Mouse (Mus musculus) urinary bladder, postnatal 4 days (tissue): ENCODE data around the gene 2610318N02Rik.

Experiments used
- DNase-seq, 2 experiments: peaks; one replicate each; pipeline ENCODE4 v3.0.0; 2021 to 2022; ENCODE audit warnings: low spot score in 2 of 2

The 2610318N02Rik gene

GRCm38 (mm10) chr16:17110771-17111743 is 13.9 kb downstream of the 2610318N02Rik start, which contains the start of gene Ppil2:
TSS of gene Ppil2 (minus strand) at chr16:17111257.
- DNase-seq = peak in 1 of 2 experiments; percentile 57

GRCm38 (mm10) chr16:17104600-17104999 is 20.4 kb downstream of the 2610318N02Rik start:
- no peak for DNase-seq

GRCm38 (mm10) chr16:17102630-17103220 is 22.2 kb downstream of the 2610318N02Rik start:
- no peak for DNase-seq

- DNase-seq = no peak
Measured at GRCm38 (mm10) chr16:17096938-17097337, 28.0 kb downstream of the 2610318N02Rik start.

- no peak for DNase-seq
Measured at GRCm38 (mm10) chr16:17088346-17088745, 36.6 kb downstream of the 2610318N02Rik start.

DNA sequence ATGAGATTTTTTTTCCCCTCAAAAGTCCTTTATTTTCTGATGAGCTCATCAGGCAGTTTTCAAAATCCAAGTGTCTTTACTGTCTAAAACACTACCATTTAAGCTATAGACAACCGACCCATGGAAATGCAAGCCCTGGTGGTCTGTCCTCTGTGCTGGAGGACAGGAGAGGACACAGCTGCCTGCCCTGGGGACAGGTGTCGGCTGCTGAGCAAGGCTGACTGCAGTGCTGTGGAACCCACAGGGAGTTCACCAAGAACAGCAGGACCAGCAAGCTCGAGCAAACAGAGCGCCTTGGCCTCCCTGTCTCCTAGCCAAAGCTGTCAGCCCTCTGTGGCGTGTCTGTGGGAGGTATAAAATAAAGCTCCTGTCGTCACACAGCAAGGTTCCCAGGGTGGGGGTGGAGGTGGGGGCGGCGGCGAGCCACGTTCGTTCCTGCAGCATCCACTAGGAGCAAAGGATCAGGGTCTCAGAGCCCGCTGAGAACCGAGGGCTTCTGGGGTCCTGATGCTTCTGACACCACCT is 38.2 kb downstream of the 2610318N02Rik start:
- DNase-seq = no peak

DNA sequence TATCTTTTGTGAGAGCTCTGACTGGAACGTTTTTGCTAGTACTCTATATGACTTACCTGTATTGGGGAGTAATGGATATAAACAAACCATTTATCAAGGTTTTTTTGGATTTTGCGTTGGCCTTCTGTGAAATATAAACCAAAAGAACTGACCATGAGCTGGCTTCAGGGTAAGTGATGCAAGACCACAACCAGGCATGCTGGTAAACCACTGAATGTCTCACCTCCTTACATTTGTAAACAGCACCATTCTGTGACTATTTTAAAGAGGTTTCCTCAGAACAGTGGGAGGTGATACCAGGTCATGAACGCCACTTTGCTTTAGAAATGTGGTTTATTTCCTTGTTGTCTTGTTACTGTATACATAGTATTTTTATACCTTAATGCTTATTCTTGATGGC is 38.7 kb downstream of the 2610318N02Rik start:
- DNase-seq = no peak

- no peak for DNase-seq
Measured at GRCm38 (mm10) chr16:17085636-17086035, 39.3 kb downstream of the 2610318N02Rik start.

GRCm38 (mm10) chr16:17082121-17082792 is 42.7 kb downstream of the 2610318N02Rik start:
- DNase-seq = no peak

GRCm38 (mm10) chr16:17078101-17078500 is 46.9 kb downstream of the 2610318N02Rik start:
- no peak for DNase-seq

DNA sequence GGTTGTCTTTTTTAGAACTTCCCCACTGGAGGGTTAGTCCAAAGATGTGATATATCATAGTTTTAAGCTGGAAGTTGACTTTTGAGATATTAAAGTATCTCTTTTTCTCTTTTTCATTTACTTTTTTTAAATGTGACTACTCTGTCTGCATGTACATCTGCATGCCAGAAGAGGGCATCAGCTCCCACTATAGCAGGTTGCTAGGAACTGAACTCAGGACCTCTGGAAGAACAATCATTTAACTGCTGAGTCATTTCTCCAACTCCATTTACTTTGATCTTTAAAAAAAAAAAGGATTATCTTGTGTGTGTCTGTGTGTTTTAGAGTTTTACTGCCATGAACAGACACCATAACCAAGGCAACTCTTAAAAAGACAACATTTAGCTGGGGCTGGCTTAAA is 48.1 kb downstream of the 2610318N02Rik start:
- no peak for DNase-seq

DNA sequence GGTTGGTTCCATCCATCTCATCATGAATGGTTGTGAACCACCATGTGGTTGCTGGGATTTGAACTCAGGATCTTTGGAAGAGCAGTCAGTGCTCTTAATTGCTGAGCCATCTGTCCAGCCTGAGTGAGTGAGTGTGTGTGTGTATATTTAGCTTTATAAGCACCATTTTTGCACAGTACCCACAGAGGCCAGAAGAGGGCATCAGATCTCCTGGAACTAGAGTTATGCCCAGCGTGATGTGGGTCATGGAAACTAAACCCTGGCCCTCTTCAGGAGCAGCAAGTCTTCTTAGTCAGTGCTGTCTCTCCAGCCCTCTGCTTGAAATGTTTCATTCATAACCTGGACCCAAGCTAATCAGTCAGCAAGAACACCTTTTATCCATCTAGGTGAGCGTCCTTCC is 48.7 kb downstream of the 2610318N02Rik start:
- no peak for DNase-seq

DNA sequence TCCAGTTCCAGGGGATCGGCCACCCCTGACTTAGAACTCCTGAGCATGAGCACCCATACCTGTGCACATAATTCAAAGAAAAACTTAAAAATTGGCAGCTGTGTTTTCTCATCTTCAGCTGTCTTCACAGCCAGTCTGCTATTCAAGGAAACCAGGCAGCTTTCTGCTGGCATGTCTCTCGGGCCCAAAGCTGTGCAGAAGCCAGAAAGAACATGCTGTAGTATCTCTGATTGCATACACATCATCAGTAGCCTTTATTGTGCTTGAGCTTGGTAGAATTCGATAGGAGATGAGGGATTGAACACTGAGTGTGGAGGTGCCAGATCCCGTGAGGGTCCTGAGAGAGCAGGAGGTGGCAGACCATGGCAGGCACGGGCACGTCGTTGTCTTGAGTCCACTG is 52.0 kb downstream of the 2610318N02Rik start:
- DNase-seq = no peak

DNA sequence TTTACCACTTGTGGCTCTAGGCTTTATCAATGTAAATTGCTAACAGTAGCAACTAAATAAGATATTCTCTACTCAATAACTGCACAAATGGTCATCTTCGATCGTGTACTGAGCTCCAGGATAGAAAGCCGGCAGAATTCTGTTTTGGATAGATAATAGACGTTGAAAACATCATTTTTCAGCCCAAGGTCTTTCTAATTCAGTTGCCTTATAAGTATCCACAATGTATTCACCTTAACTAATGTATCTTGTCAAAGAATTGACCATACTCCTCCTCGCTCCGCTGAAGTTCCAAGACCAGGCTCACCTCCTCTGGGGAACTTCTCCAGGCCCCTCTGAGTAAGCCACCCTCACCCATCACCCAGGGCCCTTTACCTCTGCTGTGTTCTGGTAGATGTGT is 54.3 kb downstream of the 2610318N02Rik start:
- DNase-seq = no peak

DNA sequence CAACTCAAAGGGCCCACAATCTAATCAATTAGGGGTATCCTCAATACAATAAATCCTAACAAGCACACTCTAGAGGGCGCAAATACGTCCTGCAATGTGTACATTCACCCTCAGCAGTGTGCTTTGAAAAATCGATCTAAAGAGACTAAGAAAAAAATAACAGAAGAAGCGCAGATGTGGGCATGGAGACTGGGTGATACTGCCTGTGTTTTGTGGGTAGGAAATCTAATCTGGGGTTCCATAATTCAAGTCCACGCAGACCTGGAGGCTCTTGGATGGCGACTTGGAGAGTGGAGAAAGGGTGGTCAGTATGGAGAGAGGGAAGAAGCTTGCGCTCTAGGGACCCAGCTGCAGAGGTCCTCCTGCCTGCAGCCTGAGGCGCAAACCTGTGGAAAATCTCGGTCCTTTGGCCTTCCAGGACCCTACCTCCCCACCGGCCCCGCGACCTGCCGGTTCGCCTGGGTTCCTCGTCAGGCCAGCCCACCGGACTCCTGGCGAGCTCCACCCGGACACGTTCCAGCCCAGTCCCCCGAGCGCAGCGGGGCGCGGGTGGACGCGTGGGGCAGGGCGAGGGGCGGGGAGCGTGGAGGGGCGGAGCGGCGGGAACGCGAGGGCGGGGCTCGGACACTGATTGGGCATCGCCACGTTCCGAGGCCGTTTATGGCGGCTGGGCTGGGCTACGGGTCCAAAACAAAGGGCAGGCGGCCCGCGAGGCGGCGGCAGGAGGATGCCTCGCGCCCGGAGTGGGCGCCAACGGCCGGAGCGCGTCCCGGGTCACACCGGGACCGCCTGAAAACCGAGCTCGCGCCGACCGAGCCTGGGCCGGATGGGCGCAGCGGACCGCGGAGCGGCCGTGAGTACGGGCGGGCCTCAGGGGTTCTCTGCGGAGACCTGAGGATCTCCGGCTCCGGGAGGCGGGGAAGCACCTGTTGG is 55.2 kb downstream of the 2610318N02Rik start, which contains the start of gene Ypel1:
Gene Ypel1, plus strand, starts transcription at position 186 of the 933 bp plus-strand sequence.
- DNase-seq = peak; percentile 85 to 89

DNA sequence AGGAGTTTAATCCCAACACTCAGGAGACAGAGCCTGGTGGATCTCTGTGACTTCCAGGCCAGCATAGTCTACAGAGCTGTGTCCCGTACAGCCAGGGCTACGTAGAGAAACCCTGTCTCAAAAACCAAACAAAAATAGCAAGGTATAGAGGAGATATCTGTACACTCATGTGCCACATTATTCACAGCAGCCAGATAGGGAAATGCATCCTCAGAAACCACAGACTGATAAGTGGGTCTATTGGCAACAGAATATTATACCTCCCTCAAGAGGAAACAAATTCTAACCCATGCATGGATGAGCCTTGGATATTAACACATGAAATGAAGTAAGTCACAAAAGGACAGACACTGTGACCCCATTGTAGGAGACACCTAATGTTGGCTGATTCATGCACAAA is 57.4 kb downstream of the 2610318N02Rik start:
- no peak for DNase-seq
